In genomic region chr19:11698342-11698741, GRCm38 (mm10) we compare ENCODE assay signal across 36 mouse cellular contexts. TPM values are rescaled to one million over a fixed set of nuclear protein-coding genes. Genes with fewer than 3 reads are reported as not detected.
DNase-seq lines count a peak whose midpoint lies in the region; ATAC-seq and TF ChIP-seq lines count a peak whose summit lies in the region.
"Had no signal": no experiment of that assay in that cellular context is flagged by ENCODE, and none has a peak within 500 bp of the region (broad histone marks: within the 10 kb centered on the region; RNA-seq: fewer than 3 reads in every experiment).

No protein-coding gene starts in this region.

- TF ChIP-seq CTCF in lung, postnatal 0 days (IDR thresholded peaks at IDR 0.05), result no peak

- DNase-seq in lung, postnatal 36 days, result peak; percentile 1
- no peak for DNase-seq in lung, postnatal 0 days (ENCODE audit: low spot score)
- DNase-seq in left cerebral cortex, postnatal 10 days (ENCODE audit: extremely low spot score in 1 of 2, low spot score in 2 of 2), result no peak
- DNase-seq in heart, embryonic 10.5 days (ENCODE audit: low spot score), result no peak
- DNase-seq in cerebellum, adult 9-10 months, result no peak
- DNase-seq: adrenal gland, adult 8-10 months; adrenal gland, postnatal 36 days; cerebellum, adult 18-20 months; cerebellum, adult 9-11 months; cerebellum, postnatal 25 days; embryo, embryonic 11 days; gastrocnemius, postnatal 10 days; gastrocnemius, postnatal 36 days; heart, adult 11 months; heart, postnatal 10 days; heart, postnatal 36 days had no signal

- H3K9ac ChIP-seq in lung, postnatal 0 days (replicated peaks; ENCODE audit: low read depth), result no peak overlapping the region
- H3K9ac ChIP-seq: embryonic facial prominence, embryonic 13.5 days; forebrain, embryonic 13.5 days; heart, embryonic 12.5 days; heart, embryonic 15.5 days; hindbrain, embryonic 14.5 days had no signal

- no peaks in the 10 kb centered on the region for H3K27me3 ChIP-seq in lung, postnatal 0 days (replicated peaks; ENCODE audit: insufficient read depth, low read length)
- no peaks in the 10 kb centered on the region for H3K27me3 ChIP-seq in heart, embryonic 10.5 days (ENCODE audit: insufficient read depth, poor library complexity, severe bottlenecking)
- H3K27me3 ChIP-seq: embryonic facial prominence, embryonic 13.5 days; forebrain, embryonic 13.5 days; heart, embryonic 12.5 days; heart, embryonic 15.5 days had no signal

- no peak overlapping the region for H3K4me3 ChIP-seq in lung, postnatal 0 days (ENCODE audit: low read depth, low read length)
- no peak overlapping the region for H3K4me3 ChIP-seq in heart, embryonic 10.5 days
- H3K4me3 ChIP-seq: embryonic facial prominence, embryonic 10.5 days; embryonic facial prominence, embryonic 13.5 days; erythroblast, embryonic 14.5 days; forebrain, embryonic 13.5 days; heart, embryonic 12.5 days; heart, embryonic 15.5 days; hindbrain, embryonic 10.5 days had no signal

- 91% methylated on average over 6 of the region's 6 CpGs for WGBS in lung, postnatal 0 days
- 91% methylated on average over 6 of the region's 6 CpGs for WGBS in heart, embryonic 10.5 days

- H3K4me2 ChIP-seq in lung, postnatal 0 days (replicated peaks; ENCODE audit: low read depth, low read length), result no peak overlapping the region
- H3K4me2 ChIP-seq: embryonic facial prominence, embryonic 13.5 days; forebrain, embryonic 13.5 days; heart, embryonic 12.5 days; heart, embryonic 15.5 days; hindbrain, embryonic 14.5 days had no signal

- intact Hi-C loops in left cerebral cortex, postnatal 10 days (cut with DNase I), result no loop called here

- H3K27ac ChIP-seq in lung, postnatal 0 days (ENCODE audit: low read length), result no peak overlapping the region
- H3K27ac ChIP-seq in heart, embryonic 10.5 days, result no peak overlapping the region
- H3K27ac ChIP-seq: embryonic facial prominence, embryonic 10.5 days; embryonic facial prominence, embryonic 13.5 days; forebrain, embryonic 13.5 days; heart, embryonic 15.5 days; hindbrain, embryonic 10.5 days; hindbrain, embryonic 14.5 days; hindbrain, postnatal 0 days had no signal

- no peaks in the 10 kb centered on the region for H3K36me3 ChIP-seq in lung, postnatal 0 days (ENCODE audit: insufficient read depth, low read length)
- H3K36me3 ChIP-seq in heart, embryonic 10.5 days, result no peaks in the 10 kb centered on the region
- H3K36me3 ChIP-seq: embryonic facial prominence, embryonic 10.5 days; embryonic facial prominence, embryonic 13.5 days; heart, embryonic 12.5 days; heart, embryonic 15.5 days; hindbrain, embryonic 10.5 days had no signal

- H3K9me3 ChIP-seq in lung, postnatal 0 days (ENCODE audit: low read length), result no peaks in the 10 kb centered on the region
- no peaks in the 10 kb centered on the region for H3K9me3 ChIP-seq in heart, embryonic 10.5 days
- H3K9me3 ChIP-seq: embryonic facial prominence, embryonic 10.5 days; embryonic facial prominence, embryonic 13.5 days; forebrain, embryonic 13.5 days; heart, embryonic 12.5 days; heart, embryonic 15.5 days; hindbrain, embryonic 10.5 days had no signal

- H3K4me1 ChIP-seq in lung, postnatal 0 days (ENCODE audit: insufficient read depth, low read depth, low read length), result no peaks in the 10 kb centered on the region
- H3K4me1 ChIP-seq in heart, embryonic 10.5 days, result no peaks in the 10 kb centered on the region
- H3K4me1 ChIP-seq: embryonic facial prominence, embryonic 10.5 days; embryonic facial prominence, embryonic 13.5 days; forebrain, embryonic 13.5 days; heart, embryonic 12.5 days; heart, embryonic 15.5 days; hindbrain, embryonic 10.5 days had no signal

- ATAC-seq in lung, postnatal 0 days, result no peak
- ATAC-seq in granulocyte monocyte progenitor cell, adult 5-6 weeks (replicated peaks; ENCODE audit: poor library complexity, severe bottlenecking), result peak; percentile 98
- ATAC-seq in monocyte, adult 5-6 weeks (replicated peaks; ENCODE audit: insufficient number of reproducible peaks, low FRiP score, low TSS enrichment, poor library complexity, severe bottlenecking), result peak; percentile 56; the same call in 1 of the 2 replicates
- ATAC-seq: activated CD4-positive, CD25-positive, alpha-beta regulatory T cell, adult 4 months; CD4-positive, CD25-positive, alpha-beta regulatory T cell, adult 4 months; forebrain, embryonic 13.5 days; forebrain, embryonic 16.5 days; hindbrain, postnatal 0 days; inflammation-experienced regulatory T-cells, adult 6 months had no signal

- no peak for TF ChIP-seq EP300 in lung, postnatal 0 days (IDR thresholded peaks at IDR 0.05)

RNA-seq across cellular contexts. Expression of gene Oosp3, which starts 1.5 kb away (rescaled TPM):
- polyA plus RNA-seq in lung, postnatal 0 days (2015; fragmentation: Nextera tagmentation; extraction: Ambion mirVana), result not detected in 2 replicates
- total RNA-seq in granulocyte monocyte progenitor cell, adult 5-6 weeks (2014; fragmentation: Nextera tagmentation), result not detected in 2 replicates
- not detected in 2 replicates for total RNA-seq in granulocyte monocyte progenitor cell, adult 5-6 weeks (2017)
- not detected in 3 replicates for total RNA-seq in monocyte, adult 5-6 weeks (2017)
- not detected for total RNA-seq in left cerebral cortex, postnatal 10 days (2021)
- not detected in 2 replicates for polyA plus RNA-seq in heart, embryonic 10.5 days (2016; fragmentation: Nextera tagmentation; extraction: Ambion mirVana)
- total RNA-seq: adrenal gland, adult 8-10 months; adrenal gland, postnatal 36 days; ES-E14; gastrocnemius, adult 18-20 months; gastrocnemius, postnatal 10 days; gastrocnemius, postnatal 36 days; heart, adult 8-10 months; heart, postnatal 10 days; heart, postnatal 36 days; hindbrain, postnatal 0 days had no signal
- polyA plus RNA-seq: activated CD4-positive, CD25-positive, alpha-beta regulatory T cell, adult 4 months; C2C12; CD4-positive, CD25-positive, alpha-beta regulatory T cell, adult 4 months; cortical plate, adult 2 months; embryonic facial prominence, embryonic 10.5 days; embryonic facial prominence, embryonic 13.5 days; erythroblast, embryonic 14.5 days; forebrain, embryonic 13.5 days; forebrain, embryonic 16.5 days; heart, embryonic 12.5 days; heart, embryonic 15.5 days; hindbrain, embryonic 10.5 days; hindbrain, embryonic 14.5 days; hindbrain, postnatal 0 days; inflammation-experienced regulatory T-cells, adult 6 months had no signal

RNA-seq across cellular contexts. Expression of gene Oosp1, which starts 7.4 kb away (rescaled TPM):
- not detected in 2 replicates for polyA plus RNA-seq in lung, postnatal 0 days (2015; fragmentation: Nextera tagmentation; extraction: Ambion mirVana)
- total RNA-seq in granulocyte monocyte progenitor cell, adult 5-6 weeks (2014; fragmentation: Nextera tagmentation), result 4.7 and 15.8 TPM in 2 replicates
- 5.1 and 11.9 TPM in 2 replicates for total RNA-seq in granulocyte monocyte progenitor cell, adult 5-6 weeks (2017)
- 1.5 TPM in 1 of 3 replicates, not detected in the others for total RNA-seq in monocyte, adult 5-6 weeks (2017)
- under 1 TPM in 1 of 2 experiments, not detected in 1; 0.43 TPM for total RNA-seq in left cerebral cortex, postnatal 10 days (2021)
- polyA plus RNA-seq in heart, embryonic 10.5 days (2016; fragmentation: Nextera tagmentation; extraction: Ambion mirVana), result not detected in 2 replicates
- total RNA-seq: ES-E14; gastrocnemius, adult 18-20 months; gastrocnemius, postnatal 10 days; gastrocnemius, postnatal 36 days; heart, adult 8-10 months; heart, postnatal 10 days; heart, postnatal 36 days; hindbrain, postnatal 0 days had no signal
- polyA plus RNA-seq: activated CD4-positive, CD25-positive, alpha-beta regulatory T cell, adult 4 months; C2C12; CD4-positive, CD25-positive, alpha-beta regulatory T cell, adult 4 months; cortical plate, adult 2 months; embryonic facial prominence, embryonic 10.5 days; embryonic facial prominence, embryonic 13.5 days; erythroblast, embryonic 14.5 days; forebrain, embryonic 13.5 days; forebrain, embryonic 16.5 days; heart, embryonic 12.5 days; heart, embryonic 15.5 days; hindbrain, embryonic 10.5 days; hindbrain, embryonic 14.5 days; hindbrain, postnatal 0 days; inflammation-experienced regulatory T-cells, adult 6 months had no signal

RNA-seq across cellular contexts. Expression of gene Oosp2, which starts 38.0 kb away (rescaled TPM):
- polyA plus RNA-seq in lung, postnatal 0 days (2015; fragmentation: Nextera tagmentation; extraction: Ambion mirVana), result not detected in 2 replicates
- 5.0 TPM in 1 of 2 replicates, not detected in the other for total RNA-seq in granulocyte monocyte progenitor cell, adult 5-6 weeks (2014; fragmentation: Nextera tagmentation)
- total RNA-seq in granulocyte monocyte progenitor cell, adult 5-6 weeks (2017), result 1.3 TPM in 1 of 2 replicates, not detected in the other
- not detected in 3 replicates for total RNA-seq in monocyte, adult 5-6 weeks (2017)
- not detected for total RNA-seq in left cerebral cortex, postnatal 10 days (2021)
- polyA plus RNA-seq in heart, embryonic 10.5 days (2016; fragmentation: Nextera tagmentation; extraction: Ambion mirVana), result not detected in 2 replicates
- total RNA-seq: ES-E14; gastrocnemius, adult 18-20 months; gastrocnemius, postnatal 10 days; gastrocnemius, postnatal 36 days; heart, adult 8-10 months; heart, postnatal 10 days; heart, postnatal 36 days; hindbrain, postnatal 0 days had no signal
- polyA plus RNA-seq: activated CD4-positive, CD25-positive, alpha-beta regulatory T cell, adult 4 months; C2C12; CD4-positive, CD25-positive, alpha-beta regulatory T cell, adult 4 months; cortical plate, adult 2 months; embryonic facial prominence, embryonic 10.5 days; embryonic facial prominence, embryonic 13.5 days; erythroblast, embryonic 14.5 days; forebrain, embryonic 13.5 days; forebrain, embryonic 16.5 days; heart, embryonic 12.5 days; heart, embryonic 15.5 days; hindbrain, embryonic 10.5 days; hindbrain, embryonic 14.5 days; hindbrain, postnatal 0 days; inflammation-experienced regulatory T-cells, adult 6 months had no signal

RNA-seq across cellular contexts. Expression of gene Gif, which starts 49.0 kb away (rescaled TPM):
- polyA plus RNA-seq in lung, postnatal 0 days (2015; fragmentation: Nextera tagmentation; extraction: Ambion mirVana), result 10.9 and 15.7 TPM in 2 replicates
- total RNA-seq in granulocyte monocyte progenitor cell, adult 5-6 weeks (2014; fragmentation: Nextera tagmentation), result not detected in 2 replicates
- total RNA-seq in granulocyte monocyte progenitor cell, adult 5-6 weeks (2017), result not detected in 2 replicates
- not detected in 3 replicates for total RNA-seq in monocyte, adult 5-6 weeks (2017)
- not detected for total RNA-seq in left cerebral cortex, postnatal 10 days (2021)
- polyA plus RNA-seq in heart, embryonic 10.5 days (2016; fragmentation: Nextera tagmentation; extraction: Ambion mirVana), result not detected in 2 replicates
- total RNA-seq: adrenal gland, adult 8-10 months; adrenal gland, postnatal 36 days; ES-E14; gastrocnemius, adult 18-20 months; gastrocnemius, postnatal 10 days; gastrocnemius, postnatal 36 days; heart, adult 8-10 months; heart, postnatal 10 days; heart, postnatal 36 days; hindbrain, postnatal 0 days had no signal
- polyA plus RNA-seq: activated CD4-positive, CD25-positive, alpha-beta regulatory T cell, adult 4 months; C2C12; CD4-positive, CD25-positive, alpha-beta regulatory T cell, adult 4 months; cortical plate, adult 2 months; embryonic facial prominence, embryonic 10.5 days; embryonic facial prominence, embryonic 13.5 days; erythroblast, embryonic 14.5 days; forebrain, embryonic 13.5 days; forebrain, embryonic 16.5 days; heart, embryonic 12.5 days; heart, embryonic 15.5 days; hindbrain, embryonic 10.5 days; hindbrain, embryonic 14.5 days; hindbrain, postnatal 0 days; inflammation-experienced regulatory T-cells, adult 6 months had no signal

RNA-seq across cellular contexts. Expression of gene Ms4a3, which starts 57.7 kb away (rescaled TPM):
- not detected in 2 replicates for polyA plus RNA-seq in lung, postnatal 0 days (2015; fragmentation: Nextera tagmentation; extraction: Ambion mirVana)
- total RNA-seq in granulocyte monocyte progenitor cell, adult 5-6 weeks (2014; fragmentation: Nextera tagmentation), result 1,080 and 1,135 TPM in 2 replicates
- 1,013 and 1,248 TPM in 2 replicates for total RNA-seq in granulocyte monocyte progenitor cell, adult 5-6 weeks (2017)
- total RNA-seq in monocyte, adult 5-6 weeks (2017), result 0.96 TPM in 1 of 3 replicates, not detected in the others
- not detected for total RNA-seq in left cerebral cortex, postnatal 10 days (2021)
- not detected in 2 replicates for polyA plus RNA-seq in heart, embryonic 10.5 days (2016; fragmentation: Nextera tagmentation; extraction: Ambion mirVana)
- total RNA-seq: adrenal gland, adult 8-10 months; adrenal gland, postnatal 36 days; ES-E14; gastrocnemius, adult 18-20 months; gastrocnemius, postnatal 36 days; heart, adult 8-10 months; heart, postnatal 10 days; heart, postnatal 36 days; hindbrain, postnatal 0 days had no signal
- polyA plus RNA-seq: activated CD4-positive, CD25-positive, alpha-beta regulatory T cell, adult 4 months; C2C12; CD4-positive, CD25-positive, alpha-beta regulatory T cell, adult 4 months; cortical plate, adult 2 months; embryonic facial prominence, embryonic 13.5 days; erythroblast, embryonic 14.5 days; forebrain, embryonic 13.5 days; forebrain, embryonic 16.5 days; heart, embryonic 15.5 days; hindbrain, embryonic 10.5 days; hindbrain, embryonic 14.5 days; hindbrain, postnatal 0 days; inflammation-experienced regulatory T-cells, adult 6 months had no signal
